Mouse (Mus musculus) heart, embryonic 12.5 days (tissue): ENCODE results near the gene Fam111a. TPM values are rescaled to one million over a fixed set of nuclear protein-coding genes. Genes with fewer than 3 reads are reported as not detected.

Experiments used
- ATAC-seq: fragments of 200-750 bp; cut with Nextera tagmentation; 2 replicates; pipeline ENCODE4 v1.8.0; 2017; ENCODE audit warnings: moderate TSS enrichment, moderate library complexity; ENCODE audit not compliant: insufficient number of reproducible peaks, low FRiP score
- H3K27ac ChIP-seq: fragments of 300-500 bp; sonication (generic); 2 replicates; pipeline ENCODE4 v1.5.1; 2016; ENCODE audit warnings: mild to moderate bottlenecking, moderate library complexity; ENCODE audit not compliant: poor library complexity, severe bottlenecking
- H3K27me3 ChIP-seq: fragments of 300-500 bp; sonication (generic); replicated peaks from 2 replicates; pipeline ENCODE4 v1.6.1; 2016; ENCODE audit warnings: mild to moderate bottlenecking, moderate library complexity
- H3K36me3 ChIP-seq: fragments of 300-500 bp; sonication (generic); 2 replicates; pipeline ENCODE4 v1.6.1; 2016; ENCODE audit warnings: mild to moderate bottlenecking, moderate library complexity
- H3K4me1 ChIP-seq: fragments of 300-500 bp; sonication (generic); replicated peaks from 2 replicates; pipeline ENCODE4 v1.6.1; 2016; ENCODE audit warnings: mild to moderate bottlenecking
- H3K4me2 ChIP-seq: fragments of 300-500 bp; sonication (generic); 2 replicates; pipeline ENCODE4 v1.6.1; 2016; ENCODE audit warnings: mild to moderate bottlenecking, moderate library complexity
- H3K4me3 ChIP-seq: fragments of 300-500 bp; sonication (generic); 2 replicates; pipeline ENCODE4 v1.5.1; 2016; ENCODE audit warnings: mild to moderate bottlenecking
- H3K9ac ChIP-seq: fragments of 300-500 bp; sonication (generic); 2 replicates; pipeline ENCODE4 v1.6.1; 2016; ENCODE audit warnings: mild to moderate bottlenecking, moderate library complexity
- H3K9me3 ChIP-seq: fragments of 300-500 bp; sonication (generic); replicated peaks from 2 replicates; pipeline ENCODE4 v1.6.1; 2016; ENCODE audit warnings: mild to moderate bottlenecking, moderate library complexity
- WGBS: fragments of 180-500 bp; shearing (Covaris S2); methylation state at CpG from one replicate; pipeline ENCODE4 v1.1.7; 2016; 5-methylcytosine and 5-hydroxymethylcytosine counted together
- polyA plus RNA-seq: library from polyadenylated mRNA; unstranded; fragments of >200 nt; fragmentation: Nextera tagmentation; extraction: Ambion mirVana; gene quantifications from 2 replicates; pipeline ENCODE4 v1.2.1, GENCODE M21; 2016

The Fam111a gene
- polyA plus RNA-seq, 1 experiment from 2014 or later, result 21.0 TPM

- H3K27ac ChIP-seq, result no peak overlapping the region
- H3K27me3 ChIP-seq, result no peaks in the 10 kb centered on the region
- H3K4me1 ChIP-seq, result peaks cover 7% of the 10 kb centered on the region
- no peak overlapping the region for H3K4me2 ChIP-seq
- H3K9me3 ChIP-seq, result no peaks in the 10 kb centered on the region
- WGBS, result 5% methylated on average over 1 of the region's 1 CpGs
- no peak overlapping the region for H3K4me3 ChIP-seq
- ATAC-seq, result 0 out of 2 replicates have a peak, but pooled peaks have one; percentile 56
- no peak overlapping the region for H3K9ac ChIP-seq
- peaks cover 9% of the 10 kb centered on the region; the same call in 1 of the 2 replicates for H3K36me3 ChIP-seq
Observed at GRCm38 (mm10) chr19:12591908-12592307, 46.4 kb downstream of the Fam111a start.

GRCm38 (mm10) chr19:12595135-12595529 lies 49.6 kb downstream of the Fam111a start:
- peak overlapping the region; percentile 78 for H3K4me3 ChIP-seq
- H3K9me3 ChIP-seq, result no peaks in the 10 kb centered on the region
- H3K27ac ChIP-seq, result no peak overlapping the region
- H3K4me1 ChIP-seq, result peaks cover 7% of the 10 kb centered on the region
- H3K36me3 ChIP-seq, result no peaks in the 10 kb centered on the region
- peak overlapping the region; percentile 100 for H3K4me2 ChIP-seq
- no peak for ATAC-seq
- H3K9ac ChIP-seq, result no peak overlapping the region
- H3K27me3 ChIP-seq, result no peaks in the 10 kb centered on the region; the same call in 1 of the 2 replicates
- WGBS, result 60% methylated on average over 2 of the region's 2 CpGs

GRCm38 (mm10) chr19:12595530-12596289 lies 50.2 kb downstream of the Fam111a start:
- Histone ChIP-seq H3K27me3 (no peaks in the 10 kb centered on the region; the same call in 1 of the 2 replicates), H3K4me1 (peaks cover 7% of the 10 kb centered on the region), H3K27ac (peak overlapping the region; percentile 57; the same call in 1 of the 2 replicates), H3K9me3 (no peaks in the 10 kb centered on the region), H3K4me2 (peak overlapping the region; percentile 100), H3K9ac (peak overlapping the region; percentile 79), H3K36me3 (no peaks in the 10 kb centered on the region), H3K4me3 (peak overlapping the region; percentile 78)
- WGBS, result 0% methylated on average over 49 of the region's 49 CpGs
- ATAC-seq, result peak; percentile 82

- Histone ChIP-seq H3K4me3 (peak overlapping the region; percentile 78), H3K36me3 (no peaks in the 10 kb centered on the region), H3K27me3 (no peaks in the 10 kb centered on the region; the same call in 1 of the 2 replicates), H3K9ac (peak overlapping the region; percentile 79), H3K4me2 (peak overlapping the region; percentile 100), H3K27ac (no peak overlapping the region), H3K4me1 (peaks cover 7% of the 10 kb centered on the region), H3K9me3 (no peaks in the 10 kb centered on the region)
- 19% methylated on average over 22 of the region's 23 CpGs for WGBS
- peak; percentile 54 for ATAC-seq
Observed at GRCm38 (mm10) chr19:12596290-12597072, 50.9 kb downstream of the Fam111a start.

GRCm38 (mm10) chr19:12597073-12597405 lies 51.5 kb downstream of the Fam111a start:
- 56% methylated on average over 3 of the region's 3 CpGs for WGBS
- H3K9ac ChIP-seq, result no peak overlapping the region
- peak overlapping the region; percentile 100 for H3K4me2 ChIP-seq
- no peaks in the 10 kb centered on the region; the same call in 1 of the 2 replicates for H3K27me3 ChIP-seq
- peaks cover 7% of the 10 kb centered on the region for H3K4me1 ChIP-seq
- no peaks in the 10 kb centered on the region for H3K9me3 ChIP-seq
- no peak for ATAC-seq
- H3K36me3 ChIP-seq, result no peaks in the 10 kb centered on the region
- no peak overlapping the region for H3K27ac ChIP-seq
- H3K4me3 ChIP-seq, result no peak overlapping the region

GRCm38 (mm10) chr19:12598674-12599073 lies 53.1 kb downstream of the Fam111a start:
- H3K27me3 ChIP-seq, result no peaks in the 10 kb centered on the region; the same call in 1 of the 2 replicates
- WGBS, result 69% methylated on average over 3 of the region's 3 CpGs
- H3K4me2 ChIP-seq, result no peak overlapping the region
- H3K4me3 ChIP-seq, result no peak overlapping the region
- H3K4me1 ChIP-seq, result peaks cover 7% of the 10 kb centered on the region
- no peak overlapping the region for H3K27ac ChIP-seq
- no peak for ATAC-seq
- H3K9me3 ChIP-seq, result no peaks in the 10 kb centered on the region
- H3K36me3 ChIP-seq, result no peaks in the 10 kb centered on the region
- H3K9ac ChIP-seq, result no peak overlapping the region

GRCm38 (mm10) chr19:12599674-12600073 lies 54.1 kb downstream of the Fam111a start, which contains the start of gene Gm4952:
Gene Gm4952, plus strand, starts transcription at chr19:12599974.
- Histone ChIP-seq H3K4me1 (peaks cover 7% of the 10 kb centered on the region), H3K9me3 (no peaks in the 10 kb centered on the region), H3K36me3 (no peaks in the 10 kb centered on the region), H3K4me2 (no peak within 1 kb of the TSS), H3K4me3 (no peak within 1 kb of the TSS), H3K27me3 (no peaks in the 10 kb centered on the region; the same call in 1 of the 2 replicates), H3K9ac (no peak within 1 kb of the TSS), H3K27ac (no peak within 1 kb of the TSS)
- no peak for ATAC-seq
- WGBS, result 52% methylated on average over 1 of the region's 1 CpGs

- Histone ChIP-seq H3K4me1 (peaks cover 7% of the 10 kb centered on the region), H3K36me3 (no peaks in the 10 kb centered on the region), H3K9ac (no peak overlapping the region), H3K9me3 (no peaks in the 10 kb centered on the region), H3K4me2 (no peak overlapping the region), H3K27ac (no peak overlapping the region), H3K4me3 (no peak overlapping the region), H3K27me3 (no peaks in the 10 kb centered on the region; the same call in 1 of the 2 replicates)
- ATAC-seq, result no peak
- WGBS, result 40% methylated on average over 2 of the region's 2 CpGs
Observed at GRCm38 (mm10) chr19:12600684-12601480, 55.3 kb downstream of the Fam111a start.

- ATAC-seq, result no peak
- no peak overlapping the region for H3K4me3 ChIP-seq
- H3K36me3 ChIP-seq, result no peaks in the 10 kb centered on the region
- no peak overlapping the region for H3K27ac ChIP-seq
- no peak overlapping the region for H3K4me2 ChIP-seq
- H3K4me1 ChIP-seq, result no peaks in the 10 kb centered on the region
- no peaks in the 10 kb centered on the region for H3K27me3 ChIP-seq
- no peak overlapping the region for H3K9ac ChIP-seq
- H3K9me3 ChIP-seq, result no peaks in the 10 kb centered on the region
Observed at GRCm38 (mm10) chr19:12608336-12608735, 62.8 kb downstream of the Fam111a start.

- Histone ChIP-seq H3K27ac (no peak overlapping the region), H3K27me3 (no peaks in the 10 kb centered on the region), H3K4me3 (no peak overlapping the region), H3K9ac (no peak overlapping the region), H3K4me1 (no peaks in the 10 kb centered on the region), H3K9me3 (no peaks in the 10 kb centered on the region), H3K36me3 (no peaks in the 10 kb centered on the region), H3K4me2 (no peak overlapping the region)
- 55% methylated on average over 1 of the region's 1 CpGs for WGBS
- ATAC-seq, result no peak
Observed at GRCm38 (mm10) chr19:12613646-12614045, 68.1 kb downstream of the Fam111a start.

- no peak within 1 kb of the TSS for H3K4me3 ChIP-seq
- no peaks in the 10 kb centered on the region for H3K36me3 ChIP-seq
- H3K9ac ChIP-seq, result no peak within 1 kb of the TSS
- H3K4me1 ChIP-seq, result no peaks in the 10 kb centered on the region
- WGBS, result 63% methylated on average over 4 of the region's 4 CpGs
- H3K27me3 ChIP-seq, result no peaks in the 10 kb centered on the region
- H3K4me2 ChIP-seq, result no peak within 1 kb of the TSS
- H3K9me3 ChIP-seq, result no peaks in the 10 kb centered on the region
- no peak within 1 kb of the TSS for H3K27ac ChIP-seq
- ATAC-seq, result no peak
Observed at GRCm38 (mm10) chr19:12633176-12633575, 87.6 kb downstream of the Fam111a start, which contains the start of gene Glyat. Gene Glyat, plus strand, starts transcription at chr19:12633308.
